Mouse (Mus musculus) CH12F3 (cell line): ENCODE measurements around the gene Fmo1.
"Not testable (repeated sequence)": the region's sequence is repeated elsewhere in the genome, so short reads cannot be mapped to it uniquely, and the experiment has no call there.

Experiments used
- in situ Hi-C: fragments of 300-500 bp; cut with MboI; formaldehyde crosslinking; loops from 2 replicates; pipeline ENCODE4 v1.14.3; 2020; ENCODE audit warnings: low sequenced_read_pairs

The Fmo1 gene

DNA sequence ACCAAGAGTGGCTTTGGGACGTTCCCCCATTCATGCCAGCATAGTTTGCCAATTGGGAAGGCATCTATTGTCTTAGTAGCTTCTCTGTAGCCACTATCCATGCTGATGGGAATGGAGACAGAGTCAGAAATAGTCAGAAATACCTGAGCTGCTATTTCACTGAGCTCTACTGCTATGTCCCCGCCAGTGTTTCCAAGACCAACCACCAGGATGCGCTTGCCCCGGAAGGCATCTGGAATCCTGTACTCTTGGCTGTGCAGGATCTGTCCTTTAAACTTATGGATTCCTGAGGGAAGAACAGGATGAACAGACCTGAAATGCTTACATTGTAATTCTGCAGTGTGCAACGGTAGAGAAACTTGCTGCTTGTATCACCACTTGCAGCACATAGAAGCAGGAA is 61.4 kb downstream of the Fmo1 start:
- in situ Hi-C loops = no loop called here

DNA sequence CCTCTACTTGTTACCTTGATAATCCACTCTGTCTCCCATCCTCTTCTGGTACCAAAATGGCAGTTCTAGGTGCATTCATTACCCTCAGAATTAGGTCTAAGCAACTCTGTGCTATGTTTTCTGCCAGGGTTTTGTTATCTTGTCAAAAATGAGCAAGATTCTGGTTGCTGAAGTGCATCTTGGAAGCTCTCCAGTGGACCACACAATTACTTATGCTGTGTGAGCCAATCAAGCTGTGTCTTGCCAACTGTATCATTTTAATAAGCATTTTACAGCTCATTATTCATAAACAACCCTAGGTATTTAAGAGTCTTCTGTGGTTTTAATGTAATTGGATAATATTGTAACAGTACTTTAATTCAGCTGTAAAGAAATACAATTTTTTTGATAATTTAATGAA is 70.0 kb downstream of the Fmo1 start:
- in situ Hi-C loops = no loop called here

- in situ Hi-C loops = no loop called here
Observed at GRCm38 (mm10) chr1:162792306-162793044, 73.9 kb downstream of the Fmo1 start.

GRCm38 (mm10) chr1:162785222-162785621 is 81.2 kb downstream of the Fmo1 start:
- in situ Hi-C loops = no loop called here

DNA sequence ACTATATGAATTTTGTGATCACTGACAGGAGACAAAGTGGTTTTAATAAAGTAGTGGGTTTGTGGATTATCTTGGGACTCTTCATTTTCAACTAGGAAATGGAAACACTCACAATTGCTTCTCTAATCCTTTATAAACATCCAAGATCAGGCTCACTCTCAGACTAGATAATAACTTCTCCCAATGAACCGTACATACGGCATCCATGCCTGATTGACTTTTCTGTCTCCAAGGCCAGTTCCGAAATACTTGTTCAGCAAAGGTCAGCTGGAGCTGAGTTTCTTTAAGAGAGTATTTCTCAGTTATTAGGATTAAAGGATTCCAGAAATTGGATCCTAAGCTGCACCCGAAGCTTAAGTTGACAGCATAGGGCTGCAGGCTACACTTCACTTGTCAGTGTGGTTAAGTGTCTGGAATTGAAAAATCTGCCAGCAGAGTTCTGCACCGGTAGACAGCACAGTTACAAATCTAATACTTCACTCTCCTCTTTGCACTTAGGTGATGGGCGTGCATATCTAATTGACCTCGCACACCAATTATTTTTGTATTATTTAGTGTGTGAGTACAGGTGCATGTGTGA is 82.7 kb downstream of the Fmo1 start:
- in situ Hi-C loops = no loop called here

DNA sequence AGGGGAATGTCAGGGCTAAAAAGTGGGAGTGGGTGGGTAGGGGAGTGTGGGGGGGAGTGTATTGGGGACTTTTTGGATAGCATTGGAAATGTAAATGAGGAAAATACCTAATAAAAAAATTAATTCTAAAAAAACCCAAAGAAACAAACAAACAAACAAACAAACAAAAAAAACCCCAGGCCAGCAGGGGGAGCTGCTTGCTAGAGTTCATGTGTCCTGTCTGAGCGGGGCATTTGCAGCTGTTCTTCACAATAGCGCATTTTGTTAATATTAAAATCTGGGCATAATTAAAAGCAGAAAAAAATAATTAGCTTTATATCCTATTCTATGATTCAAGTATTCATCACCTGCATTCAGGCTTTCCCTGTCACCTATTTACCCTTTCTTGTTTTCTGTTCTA is 85.4 kb downstream of the Fmo1 start:
- in situ Hi-C loops = not testable (repeated sequence)
